Mouse (Mus musculus): ENCODE data around the gene Kcnk13.

DNA sequence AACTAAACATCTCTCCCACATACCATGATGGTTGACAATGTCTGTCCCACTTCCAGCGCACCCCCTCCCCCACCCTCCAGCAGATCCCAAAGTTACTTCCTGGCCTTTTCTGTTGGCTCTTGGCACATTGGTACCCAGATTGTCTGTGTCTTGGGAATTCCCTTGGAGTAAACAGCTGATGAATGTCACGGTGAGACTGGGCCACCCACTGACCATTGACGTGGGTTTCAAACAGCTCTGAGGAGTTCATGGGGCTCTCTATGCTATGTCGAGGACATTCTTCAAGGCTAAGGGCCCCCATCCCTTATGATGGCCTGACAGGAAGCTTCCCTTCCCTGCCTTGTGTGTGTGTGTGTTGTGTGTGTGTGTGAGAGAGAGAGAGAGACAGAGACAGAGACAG is 5.6 kb downstream of the Kcnk13 start:
- TF ChIP-seq CTCF (IDR thresholded peaks at IDR 0.05; ENCODE audit: insufficient read depth, low read length) (no peak), POLR2A (IDR thresholded peaks at IDR 0.05; ENCODE audit: borderline replicate concordance, extremely low read depth, low read depth, low read length) (no peak)
